Mouse (Mus musculus): ENCODE measurements around the gene Rnaseh2c. TPM values are rescaled to one million over a fixed set of nuclear protein-coding genes. Genes with fewer than 3 reads are reported as not detected.

Rnaseh2c gene
- polyA plus RNA-seq, 1 experiment from 2014 or later, result 137 TPM

- H3K36me3 ChIP-seq, result no peaks in the 10 kb centered on the region
- H3K9me3 ChIP-seq, result no peaks in the 10 kb centered on the region
- no peak overlapping the region for H3K9ac ChIP-seq (replicated peaks)
- H3K4me1 ChIP-seq, result no peaks in the 10 kb centered on the region
- H3K27ac ChIP-seq (replicated peaks), result no peak overlapping the region
- no peak overlapping the region for H3K4me3 ChIP-seq
- 84% methylated on average over 6 of the region's 6 CpGs for WGBS
- no peak for ATAC-seq (ENCODE audit: low FRiP score, low read depth)
- no peaks in the 10 kb centered on the region; the same call in 1 of the 2 replicates for H3K27me3 ChIP-seq
- no peak overlapping the region for H3K4me2 ChIP-seq (replicated peaks)
Measured at GRCm38 (mm10) chr19:5580776-5581175, 20.9 kb upstream of the Rnaseh2c start.

GRCm38 (mm10) chr19:5581995-5582394 is 19.7 kb upstream of the Rnaseh2c start:
- Histone ChIP-seq H3K4me3 (no peak overlapping the region), H3K9ac (replicated peaks) (no peak overlapping the region), H3K27ac (replicated peaks) (no peak overlapping the region), H3K4me1 (no peaks in the 10 kb centered on the region), H3K36me3 (no peaks in the 10 kb centered on the region), H3K4me2 (replicated peaks) (no peak overlapping the region), H3K27me3 (no peaks in the 10 kb centered on the region), H3K9me3 (no peaks in the 10 kb centered on the region)
- ATAC-seq (ENCODE audit: low FRiP score, low read depth), result no peak
- 77% methylated on average over 2 of the region's 2 CpGs for WGBS

GRCm38 (mm10) chr19:5589159-5589558 is 12.5 kb upstream of the Rnaseh2c start:
- no peak overlapping the region for H3K9ac ChIP-seq (replicated peaks)
- H3K27me3 ChIP-seq, result no peaks in the 10 kb centered on the region
- no peak overlapping the region for H3K4me3 ChIP-seq
- WGBS, result 83% methylated on average over 9 of the region's 9 CpGs
- no peak overlapping the region for H3K4me2 ChIP-seq (replicated peaks)
- H3K4me1 ChIP-seq, result no peaks in the 10 kb centered on the region
- no peak for ATAC-seq (ENCODE audit: low FRiP score, low read depth)
- no peaks in the 10 kb centered on the region for H3K36me3 ChIP-seq
- no peak overlapping the region for H3K27ac ChIP-seq (replicated peaks)
- H3K9me3 ChIP-seq, result no peaks in the 10 kb centered on the region

- H3K4me3 ChIP-seq, result no peak overlapping the region
- H3K9ac ChIP-seq (replicated peaks), result no peak overlapping the region
- H3K4me1 ChIP-seq, result no peaks in the 10 kb centered on the region
- no peak overlapping the region for H3K27ac ChIP-seq (replicated peaks)
- no peaks in the 10 kb centered on the region; the same call in 1 of the 2 replicates for H3K27me3 ChIP-seq
- H3K9me3 ChIP-seq, result no peaks in the 10 kb centered on the region
- no peak for ATAC-seq (ENCODE audit: low FRiP score, low read depth)
- no peaks in the 10 kb centered on the region for H3K36me3 ChIP-seq
- WGBS, result 89% methylated on average over 6 of the region's 6 CpGs
- H3K4me2 ChIP-seq (replicated peaks), result no peak overlapping the region
Measured at GRCm38 (mm10) chr19:5591888-5592287, 9.8 kb upstream of the Rnaseh2c start.

- no peak overlapping the region for H3K4me3 ChIP-seq
- WGBS, result 80% methylated on average over 4 of the region's 4 CpGs
- peaks cover 23% of the 10 kb centered on the region for H3K4me1 ChIP-seq
- H3K36me3 ChIP-seq, result peaks cover 15% of the 10 kb centered on the region
- no peak for ATAC-seq (ENCODE audit: low FRiP score, low read depth)
- H3K9ac ChIP-seq (replicated peaks), result no peak overlapping the region
- H3K27me3 ChIP-seq, result no peaks in the 10 kb centered on the region; the same call in 1 of the 2 replicates
- H3K9me3 ChIP-seq, result no peaks in the 10 kb centered on the region
- H3K4me2 ChIP-seq (replicated peaks), result no peak overlapping the region
- H3K27ac ChIP-seq (replicated peaks), result no peak overlapping the region
Measured at GRCm38 (mm10) chr19:5599224-5599623, 2.4 kb upstream of the Rnaseh2c start.

- Histone ChIP-seq H3K4me3 (no peak overlapping the region), H3K36me3 (peaks cover 59% of the 10 kb centered on the region)
Measured at GRCm38 (mm10) chr19:5603664-5604063, 2.0 kb downstream of the Rnaseh2c start.

GRCm38 (mm10) chr19:5605126-5605525 is 3.5 kb downstream of the Rnaseh2c start:
- Histone ChIP-seq H3K4me3 (no peak overlapping the region), H3K9ac (replicated peaks) (no peak overlapping the region)
- ATAC-seq (ENCODE audit: low FRiP score, low read depth), result no peak

More at GRCm38 (mm10) chr19:5603664-5604063, 2.0 kb downstream of the Rnaseh2c start:
- Histone ChIP-seq H3K4me2 (replicated peaks) (no peak overlapping the region), H3K9me3 (no peaks in the 10 kb centered on the region), H3K4me1 (peaks cover 31% of the 10 kb centered on the region), H3K27me3 (no peaks in the 10 kb centered on the region), H3K9ac (replicated peaks) (no peak overlapping the region), H3K27ac (replicated peaks) (no peak overlapping the region)
- WGBS, result 88% methylated on average over 7 of the region's 7 CpGs
- ATAC-seq (ENCODE audit: low FRiP score, low read depth), result no peak

GRCm38 (mm10) chr19:5606196-5606595 is 4.5 kb downstream of the Rnaseh2c start:
- no peak for ATAC-seq (ENCODE audit: low FRiP score, low read depth)
- Histone ChIP-seq H3K27me3 (no peaks in the 10 kb centered on the region), H3K4me2 (replicated peaks) (no peak overlapping the region), H3K4me1 (peaks cover 47% of the 10 kb centered on the region), H3K27ac (replicated peaks) (no peak overlapping the region), H3K9ac (replicated peaks) (no peak overlapping the region), H3K9me3 (no peaks in the 10 kb centered on the region), H3K36me3 (peaks cover 63% of the 10 kb centered on the region), H3K4me3 (no peak overlapping the region)
- 87% methylated on average over 8 of the region's 8 CpGs for WGBS

More at GRCm38 (mm10) chr19:5605126-5605525, 3.5 kb downstream of the Rnaseh2c start:
- H3K4me1 ChIP-seq, result peaks cover 38% of the 10 kb centered on the region
- no peaks in the 10 kb centered on the region for H3K27me3 ChIP-seq
- H3K9me3 ChIP-seq, result no peaks in the 10 kb centered on the region
- 95% methylated on average over 7 of the region's 7 CpGs for WGBS
- peaks cover 63% of the 10 kb centered on the region for H3K36me3 ChIP-seq
- no peak overlapping the region for H3K4me2 ChIP-seq (replicated peaks)
- no peak overlapping the region for H3K27ac ChIP-seq (replicated peaks)

GRCm38 (mm10) chr19:5607705-5608410 is 6.2 kb downstream of the Rnaseh2c start:
- whole genome bisulfite sequencing, result 97% methylated on average over 26 of the region's 26 CpGs
- Histone ChIP-seq H3K4me3 (0 out of 2 replicates have a peak overlapping the region, but pooled peaks have one; percentile 74), H3K36me3 (peaks cover 61% of the 10 kb centered on the region)

GRCm38 (mm10) chr19:5608707-5609106 is 7.0 kb downstream of the Rnaseh2c start:
- H3K4me1 ChIP-seq, result peaks cover 28% of the 10 kb centered on the region
- no peak for ATAC-seq (ENCODE audit: low FRiP score, low read depth)
- peak overlapping the region; percentile 99; the same call in 1 of the 2 replicates for H3K27ac ChIP-seq (replicated peaks)
- peak overlapping the region; percentile 79 for H3K9ac ChIP-seq (replicated peaks)
- peak overlapping the region; percentile 74 for H3K4me3 ChIP-seq
- peak overlapping the region; percentile 57 for H3K4me2 ChIP-seq (replicated peaks)
- peaks cover 5% of the 10 kb centered on the region; the same call in 1 of the 2 replicates for H3K27me3 ChIP-seq
- H3K36me3 ChIP-seq, result peaks cover 53% of the 10 kb centered on the region
- 97% methylated on average over 13 of the region's 13 CpGs for WGBS
- no peaks in the 10 kb centered on the region for H3K9me3 ChIP-seq

More at GRCm38 (mm10) chr19:5607705-5608410, 6.2 kb downstream of the Rnaseh2c start:
- no peaks in the 10 kb centered on the region for H3K27me3 ChIP-seq
- peaks cover 37% of the 10 kb centered on the region for H3K4me1 ChIP-seq
- 0 out of 2 replicates have a peak overlapping the region, but pooled peaks have one; percentile 57 for H3K4me2 ChIP-seq (replicated peaks)
- H3K27ac ChIP-seq (replicated peaks), result no peak overlapping the region
- no peaks in the 10 kb centered on the region for H3K9me3 ChIP-seq
- H3K9ac ChIP-seq (replicated peaks), result no peak overlapping the region
- no peak for ATAC-seq (ENCODE audit: low FRiP score, low read depth)

GRCm38 (mm10) chr19:5609171-5609546 is 7.5 kb downstream of the Rnaseh2c start:
- H3K4me2 ChIP-seq (replicated peaks), result peak overlapping the region; percentile 57
- 66% methylated on average over 10 of the region's 10 CpGs for WGBS
- H3K4me3 ChIP-seq, result peak overlapping the region; percentile 74
- peak overlapping the region; percentile 99 for H3K27ac ChIP-seq (replicated peaks)
- peaks cover 5% of the 10 kb centered on the region; the same call in 1 of the 2 replicates for H3K27me3 ChIP-seq
- H3K4me1 ChIP-seq, result peaks cover 25% of the 10 kb centered on the region
- peak overlapping the region; percentile 79 for H3K9ac ChIP-seq (replicated peaks)
- no peaks in the 10 kb centered on the region for H3K9me3 ChIP-seq
- no peak for ATAC-seq (ENCODE audit: low FRiP score, low read depth)
- H3K36me3 ChIP-seq, result peaks cover 48% of the 10 kb centered on the region

- Histone ChIP-seq H3K27me3 (peaks cover 6% of the 10 kb centered on the region; the same call in 1 of the 2 replicates), H3K9me3 (no peaks in the 10 kb centered on the region), H3K4me1 (peaks cover 25% of the 10 kb centered on the region), H3K4me3 (peak within 1 kb of the TSS; percentile 74), H3K27ac (replicated peaks) (peak within 1 kb of the TSS; percentile 99), H3K36me3 (peaks cover 42% of the 10 kb centered on the region), H3K9ac (replicated peaks) (peak within 1 kb of the TSS; percentile 79), H3K4me2 (replicated peaks) (peak within 1 kb of the TSS; percentile 57)
- peak; percentile 93 for ATAC-seq (ENCODE audit: low FRiP score, low read depth)
- under 1% methylated on average over 52 of the region's 55 CpGs for WGBS
Measured at GRCm38 (mm10) chr19:5609547-5610404, 8.1 kb downstream of the Rnaseh2c start, which contains the start of gene Kat5. Gene Kat5 (minus strand): TSS chr19:5610237.
